Mouse (Mus musculus) intestine, postnatal 0 days (tissue): ENCODE data around the gene Lrp1. TPM values are rescaled to one million over a fixed set of nuclear protein-coding genes. Genes with fewer than 3 reads are reported as not detected.

Experiments
- ATAC-seq: fragments of 200-750 bp; cut with Nextera tagmentation; 2 replicates; pipeline ENCODE4 v1.8.0; 2017; ENCODE audit warnings: mild to moderate bottlenecking, moderate TSS enrichment, moderate library complexity
- H3K27ac ChIP-seq: fragments of 300-500 bp; sonication (generic); 2 replicates; pipeline ENCODE4 v1.5.1; 2014; ENCODE audit warnings: mild to moderate bottlenecking, low read depth, low read length, moderate library complexity
- H3K27me3 ChIP-seq: fragments of 300-500 bp; sonication (generic); replicated peaks from 2 replicates; pipeline ENCODE4 v1.6.1; 2014; ENCODE audit warnings: low read length, mixed read lengths; ENCODE audit not compliant: control insufficient read depth, insufficient read depth
- H3K36me3 ChIP-seq: fragments of 300-500 bp; sonication (generic); 2 replicates; pipeline ENCODE4 v1.6.1; 2014; ENCODE audit warnings: mild to moderate bottlenecking, moderate library complexity; ENCODE audit not compliant: control insufficient read depth, insufficient read depth
- H3K4me1 ChIP-seq: fragments of 300-500 bp; sonication (generic); replicated peaks from 2 replicates; pipeline ENCODE4 v1.6.1; 2014; ENCODE audit warnings: antibody characterized with exemption, low read length, mixed read lengths; ENCODE audit not compliant: control insufficient read depth, insufficient read depth
- H3K4me2 ChIP-seq: fragments of 300-500 bp; sonication (generic); replicated peaks from 2 replicates; pipeline ENCODE4 v1.6.1; 2014; ENCODE audit warnings: low read depth, mild to moderate bottlenecking, moderate library complexity
- H3K4me3 ChIP-seq: fragments of 300-500 bp; sonication (generic); 2 replicates; pipeline ENCODE4 v1.5.1; 2014; ENCODE audit warnings: low read depth, low read length
- H3K9ac ChIP-seq: fragments of 300-500 bp; sonication (generic); 2 replicates; pipeline ENCODE4 v1.6.1; 2014; ENCODE audit warnings: mild to moderate bottlenecking, low read depth, low read length
- H3K9me3 ChIP-seq: fragments of 300-500 bp; sonication (generic); 2 replicates; pipeline ENCODE4 v1.6.1; 2016; ENCODE audit warnings: mixed run types; ENCODE audit not compliant: control insufficient read depth
- CTCF ChIP-seq: sonication (generic); IDR thresholded peaks from 2 replicates; pipeline ENCODE4 v1.5.1; 2016; ENCODE audit warnings: low read depth, mild to moderate bottlenecking, control low read depth, antibody characterized with exemption, moderate library complexity
- WGBS: fragments of 180-500 bp; shearing (Covaris S2); extraction: QIAGEN DNeasy Blood & Tissue Kit; methylation state at CpG from one replicate; pipeline ENCODE4 v1.1.7; 2014; 5-methylcytosine and 5-hydroxymethylcytosine counted together
- polyA plus RNA-seq: library from polyadenylated mRNA; unstranded; fragments of >200 nt; fragmentation: Nextera tagmentation; extraction: Ambion mirVana; gene quantifications from 2 replicates; pipeline ENCODE4 v1.2.1, GENCODE M21; 2015

The Lrp1 gene
- polyA plus RNA-seq, 1 experiment from 2014 or later: 28.9 TPM

DNA sequence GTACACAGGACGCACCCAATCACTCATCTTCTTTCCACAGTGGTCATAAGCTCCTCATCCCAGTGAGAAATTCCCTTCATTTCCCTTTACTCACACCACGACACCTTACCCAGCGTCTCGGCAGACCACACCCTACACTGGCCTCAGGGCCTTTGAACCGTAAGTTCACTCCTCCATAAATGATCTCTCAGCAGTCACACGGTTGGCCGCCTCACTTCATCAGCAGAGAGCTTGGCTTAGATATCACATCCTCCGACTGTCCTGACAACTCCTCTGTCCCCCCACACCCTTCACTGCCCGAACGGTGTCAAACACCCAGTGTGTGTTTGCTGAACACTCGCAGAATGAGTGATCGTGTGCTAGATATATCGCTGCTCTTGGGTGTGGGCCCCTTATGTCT lies 28.1 kb downstream of the Lrp1 start:
- Histone ChIP-seq H3K27ac (peak overlapping the region; percentile 81), H3K4me3 (no peak overlapping the region), H3K36me3 (peaks cover 67% of the 10 kb centered on the region), H3K9me3 (no peaks in the 10 kb centered on the region), H3K27me3 (no peaks in the 10 kb centered on the region), H3K4me1 (peaks cover 15% of the 10 kb centered on the region; the same call in 1 of the 2 replicates), H3K9ac (no peak overlapping the region), H3K4me2 (no peak overlapping the region)
- WGBS: 35% methylated on average over 13 of the region's 13 CpGs
- peak; percentile 73 for ATAC-seq
- TF ChIP-seq CTCF: no peak

DNA sequence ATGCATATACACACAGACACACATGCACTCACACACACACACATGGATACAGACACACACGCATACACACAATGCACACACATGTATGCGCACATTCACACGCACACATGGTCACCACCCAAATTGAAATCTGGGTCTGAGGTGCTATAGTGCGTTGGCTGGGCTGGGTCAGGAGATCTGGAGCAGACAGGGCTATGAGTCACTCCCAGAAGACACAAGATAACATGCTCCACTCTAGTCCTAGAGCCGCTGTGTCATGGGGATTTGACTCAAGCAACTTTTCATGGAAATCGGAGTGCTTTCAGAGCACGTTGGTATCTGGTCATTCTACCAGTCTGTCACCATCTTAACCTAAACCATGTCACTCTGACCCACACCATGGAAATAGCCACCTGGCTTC lies 28.5 kb downstream of the Lrp1 start:
- Histone ChIP-seq H3K4me2 (no peak overlapping the region), H3K36me3 (peaks cover 71% of the 10 kb centered on the region), H3K4me3 (no peak overlapping the region), H3K27ac (peak overlapping the region; percentile 81), H3K4me1 (peaks cover 14% of the 10 kb centered on the region; the same call in 1 of the 2 replicates), H3K9me3 (no peaks in the 10 kb centered on the region), H3K27me3 (no peaks in the 10 kb centered on the region), H3K9ac (no peak overlapping the region)
- ATAC-seq: peak; percentile 76
- TF ChIP-seq CTCF: no peak
- WGBS: 69% methylated on average over 7 of the region's 7 CpGs

DNA sequence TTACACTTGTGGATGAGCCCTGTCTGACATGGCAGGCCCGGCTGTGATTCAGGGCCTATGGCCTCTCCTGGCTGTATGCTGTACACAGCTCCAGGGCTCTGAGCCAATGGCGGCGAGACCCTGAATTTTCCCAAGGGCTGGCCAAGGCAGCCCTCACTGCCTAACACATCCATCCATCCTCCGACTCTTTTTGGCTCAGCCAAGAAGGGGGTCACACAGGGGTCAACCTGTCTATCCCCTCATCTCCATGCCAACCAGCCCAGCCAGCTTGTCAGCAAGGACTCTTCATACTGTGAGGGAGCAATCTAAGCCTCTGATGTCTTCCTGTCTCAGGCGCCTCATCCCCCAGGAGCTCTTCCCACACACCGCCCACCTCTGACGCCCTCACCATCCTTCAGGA lies 29.4 kb downstream of the Lrp1 start:
- no peak overlapping the region for H3K9ac ChIP-seq
- 49% methylated on average over 7 of the region's 7 CpGs for WGBS
- ATAC-seq: peak; percentile 4; the same call in 1 of the 2 replicates
- peaks cover 6% of the 10 kb centered on the region; the same call in 1 of the 2 replicates for H3K4me1 ChIP-seq
- no peak overlapping the region for H3K4me3 ChIP-seq
- TF ChIP-seq CTCF: no peak
- H3K36me3 ChIP-seq: peaks cover 71% of the 10 kb centered on the region
- no peaks in the 10 kb centered on the region for H3K27me3 ChIP-seq
- no peaks in the 10 kb centered on the region for H3K9me3 ChIP-seq
- no peak overlapping the region; the same call in none of the 2 replicates for H3K27ac ChIP-seq
- H3K4me2 ChIP-seq: no peak overlapping the region

DNA sequence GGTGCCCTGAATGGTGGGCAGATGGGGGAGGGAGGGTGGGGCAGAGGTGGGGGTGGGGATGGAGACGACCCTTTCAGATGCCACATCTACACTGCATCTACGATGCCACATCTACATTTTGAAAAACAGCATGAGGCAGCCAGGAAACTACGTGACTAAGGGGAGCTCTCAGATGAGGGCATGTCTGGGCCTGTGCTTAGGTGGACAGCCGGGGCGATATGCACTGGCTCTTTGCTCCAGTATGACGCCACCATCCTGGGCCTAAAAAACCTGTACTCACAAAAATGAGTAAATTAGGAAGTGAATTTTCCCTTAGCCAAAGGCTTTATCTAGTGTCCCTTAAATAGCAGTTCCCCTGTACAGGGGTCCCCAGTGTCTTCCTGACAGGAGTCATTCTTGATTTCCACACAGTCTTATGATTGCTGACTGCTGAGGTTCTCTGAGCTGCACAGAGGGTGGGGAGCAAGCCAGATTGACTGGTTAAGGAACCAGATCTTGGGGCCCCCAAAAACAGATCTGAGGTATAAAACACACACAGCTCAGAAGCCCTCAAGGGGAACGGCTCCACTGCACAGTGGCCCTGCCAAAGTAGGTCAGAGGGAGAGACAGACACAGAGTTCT lies 30.0 kb downstream of the Lrp1 start:
- ATAC-seq: no peak
- H3K4me3 ChIP-seq: no peak overlapping the region
- no peak overlapping the region for H3K27ac ChIP-seq
- H3K27me3 ChIP-seq: no peaks in the 10 kb centered on the region
- 79% methylated on average over 7 of the region's 7 CpGs for WGBS
- no peak overlapping the region for H3K4me2 ChIP-seq
- no peak for TF ChIP-seq CTCF
- no peak overlapping the region for H3K9ac ChIP-seq
- H3K4me1 ChIP-seq: peaks cover under 1% of the 10 kb centered on the region; the same call in 1 of the 2 replicates
- peaks cover 71% of the 10 kb centered on the region for H3K36me3 ChIP-seq
- H3K9me3 ChIP-seq: no peaks in the 10 kb centered on the region

DNA sequence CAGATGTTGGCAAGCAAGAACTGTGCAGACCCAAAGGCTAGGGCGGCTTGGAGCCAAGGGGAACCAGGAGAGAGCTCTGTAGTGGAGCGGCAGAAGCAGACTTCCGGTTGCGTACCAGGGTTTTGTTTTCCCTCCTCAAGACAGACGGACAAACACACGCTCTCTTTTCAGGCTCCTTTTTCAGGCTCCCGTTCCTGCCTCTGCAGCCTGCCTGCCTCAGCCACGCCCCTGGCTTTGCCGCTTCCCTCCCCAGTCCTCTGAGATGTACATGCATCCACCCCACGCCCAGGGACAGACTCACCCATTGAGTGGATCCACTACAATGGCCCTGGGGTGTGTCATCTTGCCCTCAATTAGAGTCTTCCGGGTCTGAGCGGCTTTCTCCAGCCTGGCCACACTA lies 30.7 kb downstream of the Lrp1 start:
- H3K4me2 ChIP-seq: no peak overlapping the region
- no peak overlapping the region for H3K27ac ChIP-seq
- H3K4me3 ChIP-seq: no peak overlapping the region
- peaks cover 71% of the 10 kb centered on the region for H3K36me3 ChIP-seq
- ATAC-seq: no peak
- no peaks in the 10 kb centered on the region for H3K4me1 ChIP-seq
- H3K9me3 ChIP-seq: no peaks in the 10 kb centered on the region
- 82% methylated on average over 12 of the region's 12 CpGs for WGBS
- H3K9ac ChIP-seq: no peak overlapping the region
- no peaks in the 10 kb centered on the region for H3K27me3 ChIP-seq
- no peak for TF ChIP-seq CTCF

DNA sequence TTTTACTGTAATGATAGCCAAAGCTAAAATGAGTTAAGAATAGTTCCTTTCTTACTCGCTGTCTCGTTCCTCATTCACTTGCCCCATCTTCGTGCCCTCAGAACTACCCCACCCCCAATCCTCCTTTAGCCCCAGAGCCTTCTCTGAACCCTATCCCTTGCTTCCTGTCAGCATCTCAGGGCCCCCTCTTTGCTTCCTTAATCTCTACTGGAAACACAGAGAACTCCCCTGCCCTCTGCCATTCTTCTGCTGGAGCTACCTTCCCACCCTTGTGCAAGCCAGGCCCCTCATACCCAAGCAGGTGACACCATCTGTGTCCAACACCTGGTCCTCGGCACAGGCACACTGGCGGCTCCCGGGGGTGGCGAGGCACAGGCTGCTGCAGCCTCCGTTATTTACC lies 33.2 kb downstream of the Lrp1 start:
- no peak for TF ChIP-seq CTCF
- 86% methylated on average over 8 of the region's 8 CpGs for WGBS
- Histone ChIP-seq H3K36me3 (peaks cover 72% of the 10 kb centered on the region), H3K27ac (no peak overlapping the region), H3K9me3 (no peaks in the 10 kb centered on the region), H3K4me2 (no peak overlapping the region), H3K27me3 (no peaks in the 10 kb centered on the region), H3K4me1 (no peaks in the 10 kb centered on the region), H3K4me3 (no peak overlapping the region), H3K9ac (no peak overlapping the region)
- ATAC-seq: no peak

DNA sequence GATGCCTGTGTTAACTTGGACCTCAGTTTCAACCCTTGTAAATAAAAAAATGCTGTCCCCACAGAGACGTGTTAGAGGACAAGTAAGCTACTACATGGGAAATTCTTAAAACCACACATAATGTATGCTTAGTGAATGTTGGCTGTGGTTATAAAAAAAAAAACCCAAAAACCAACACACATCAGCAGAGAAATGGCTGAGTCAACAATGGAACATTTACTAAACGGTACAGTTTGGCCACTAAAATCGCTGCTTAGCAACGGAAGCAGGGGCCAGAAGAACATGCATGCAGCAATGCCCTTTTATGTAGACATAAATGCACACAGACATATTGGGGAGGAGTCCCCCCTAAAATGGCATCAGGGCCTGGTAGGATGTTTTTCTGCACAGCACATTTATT lies 34.7 kb downstream of the Lrp1 start:
- no peak for ATAC-seq
- TF ChIP-seq CTCF: no peak
- Histone ChIP-seq H3K36me3 (peaks cover 72% of the 10 kb centered on the region), H3K27ac (no peak overlapping the region), H3K4me2 (no peak overlapping the region), H3K4me3 (no peak overlapping the region), H3K9ac (no peak overlapping the region), H3K9me3 (no peaks in the 10 kb centered on the region), H3K27me3 (no peaks in the 10 kb centered on the region), H3K4me1 (no peaks in the 10 kb centered on the region)
- 68% methylated on average over 4 of the region's 4 CpGs for WGBS
